Mouse (Mus musculus) WW6 (cell line): ENCODE measurements around the gene Nkx2-2.
"Not testable (repeated sequence)": the region's sequence is repeated elsewhere in the genome, so short reads cannot be mapped to it uniquely, and the experiment has no call there.

ENCODE experiments used
- DNase-seq: peaks from one replicate; pipeline ENCODE4 v3.0.0-alpha.2; 2013; ENCODE audit warnings: low read depth, low spot score

Gene Nkx2-2

DNA sequence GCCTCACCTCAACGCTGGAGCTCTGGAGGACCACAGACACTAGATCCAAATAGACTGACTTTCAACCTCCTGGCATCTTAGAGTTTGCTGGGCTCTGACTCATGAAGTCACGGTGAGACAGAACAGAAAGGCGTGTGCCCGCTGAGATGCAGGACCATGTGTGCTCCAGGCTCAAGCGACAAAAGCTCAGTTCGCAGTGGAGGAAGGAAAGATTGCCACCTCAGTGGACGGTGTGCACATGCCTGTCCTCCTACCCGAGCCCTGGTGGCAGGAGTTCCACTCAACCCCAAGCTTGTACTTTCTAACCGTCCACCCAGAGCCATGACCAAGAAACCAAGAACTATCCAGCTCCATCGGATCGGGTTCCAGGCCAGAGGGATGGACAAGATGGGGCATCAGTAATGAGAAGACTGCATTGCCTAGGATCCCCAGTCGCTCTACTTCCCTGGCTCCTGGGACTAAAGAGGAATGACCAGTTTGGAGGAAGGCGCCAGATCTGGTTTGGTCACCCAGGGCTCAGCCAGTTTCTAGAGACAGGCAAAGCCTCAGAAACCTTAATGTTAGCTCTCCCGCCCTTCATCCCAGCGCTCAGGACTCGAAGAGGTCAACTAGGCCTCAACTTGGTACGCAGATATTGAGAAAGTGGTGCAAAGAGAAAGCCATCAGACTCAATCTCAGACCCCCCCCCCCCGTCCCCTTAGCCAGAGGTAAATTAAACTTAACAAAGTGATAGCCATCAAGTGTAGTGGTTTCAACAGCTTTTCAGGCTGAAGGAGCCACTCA lies 11.9 kb downstream of the Nkx2-2 start:
- DNase-seq: no peak

DNA sequence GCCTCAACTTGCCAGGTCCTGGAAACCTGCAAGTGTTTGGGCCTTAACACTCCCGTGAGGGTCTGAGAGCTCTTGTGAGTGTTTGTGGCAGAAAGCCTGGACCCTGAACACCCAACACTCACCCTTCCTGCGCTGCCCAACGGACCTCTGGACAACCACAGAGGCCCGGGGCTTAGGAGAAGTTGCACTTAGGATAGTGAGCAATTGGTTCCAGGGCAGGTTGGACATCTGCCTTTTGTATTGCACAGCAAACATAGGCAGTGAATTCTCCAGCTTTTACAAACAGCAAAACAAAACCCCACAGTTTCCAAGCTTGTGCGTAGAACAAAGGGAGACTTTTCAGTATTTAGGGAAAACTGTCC lies 12.8 kb downstream of the Nkx2-2 start:
- DNase-seq: no peak

DNA sequence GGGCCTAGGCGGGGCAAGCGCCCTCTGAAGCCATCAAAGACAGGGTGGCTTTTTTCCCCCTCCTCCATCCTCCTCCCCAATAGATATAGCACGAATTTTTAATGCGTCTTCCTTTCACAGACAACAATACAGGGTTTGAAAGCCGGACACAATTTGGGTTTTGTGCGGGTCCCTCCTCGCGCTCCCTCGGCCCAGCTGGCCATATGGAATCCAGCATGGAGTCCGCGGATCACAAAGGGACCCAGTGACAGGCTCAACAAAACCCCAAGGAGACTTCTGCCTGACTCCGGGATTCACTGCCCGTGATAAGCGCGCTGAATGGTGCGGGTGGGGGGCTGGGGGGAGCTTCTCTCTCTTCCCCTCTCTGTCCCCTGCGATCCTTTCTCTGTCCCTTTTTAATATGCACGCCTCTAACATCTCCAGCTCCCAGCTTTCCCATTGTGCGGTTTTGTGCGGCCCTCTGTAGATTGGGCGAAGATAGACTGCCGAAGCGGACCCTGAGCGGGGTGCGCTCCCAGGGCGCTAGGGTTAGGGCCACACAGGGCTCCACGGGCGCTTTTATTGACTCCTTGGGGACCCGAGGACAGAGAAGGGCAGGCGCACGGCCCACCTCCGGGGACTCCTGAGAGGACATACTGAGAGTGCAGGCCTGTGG lies 13.3 kb downstream of the Nkx2-2 start:
- DNase-seq: no peak

GRCm38 (mm10) chr2:147178091-147179059 lies 15.7 kb downstream of the Nkx2-2 start:
- DNase-seq: no peak

- no peak for DNase-seq
Observed at GRCm38 (mm10) chr2:147177672-147178071, 16.4 kb downstream of the Nkx2-2 start.

DNA sequence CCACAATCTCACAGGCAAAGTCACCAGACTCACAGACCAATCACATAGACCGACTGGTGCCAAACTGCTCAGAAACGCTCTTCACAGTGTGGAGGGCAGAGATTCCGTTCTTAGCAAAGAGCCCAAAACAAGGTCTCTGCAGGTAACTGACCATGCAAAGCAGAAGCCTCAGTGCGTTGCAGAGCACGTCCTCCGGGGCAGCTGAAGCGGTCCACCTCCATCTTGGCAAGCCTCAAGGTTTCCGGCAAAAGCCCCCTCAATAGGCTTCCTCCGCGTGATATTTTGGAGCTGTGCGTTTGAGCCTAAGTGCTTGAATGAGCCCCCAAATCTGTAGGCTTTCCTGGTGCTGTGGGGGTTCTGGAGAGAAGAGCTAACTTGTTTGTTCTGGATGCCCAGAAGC lies 18.7 kb downstream of the Nkx2-2 start:
- no peak for DNase-seq

- DNase-seq: no peak
Observed at GRCm38 (mm10) chr2:147173751-147174150, 20.3 kb downstream of the Nkx2-2 start.

GRCm38 (mm10) chr2:147170538-147170937 lies 23.5 kb downstream of the Nkx2-2 start:
- not testable (repeated sequence) for DNase-seq

DNA sequence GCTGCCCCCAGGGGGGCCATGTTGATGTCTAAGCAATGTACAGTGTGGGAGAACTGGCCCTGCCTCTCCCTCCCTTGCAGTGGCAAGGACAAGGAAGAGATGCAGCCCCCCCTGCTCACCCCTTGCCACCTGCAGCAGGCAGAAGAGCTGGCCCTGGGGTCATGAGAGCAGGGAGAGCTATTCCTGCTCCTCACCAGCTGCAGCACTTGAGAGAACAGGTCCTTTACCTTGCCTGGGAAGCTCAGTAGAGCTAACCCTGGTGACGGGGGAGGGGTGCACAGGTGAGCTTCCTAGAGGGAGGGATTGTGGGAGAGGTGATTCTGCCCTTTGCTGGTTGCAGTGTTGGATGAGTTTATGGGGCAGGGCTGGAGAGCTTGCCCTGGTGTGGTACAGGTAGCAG lies 28.2 kb downstream of the Nkx2-2 start:
- DNase-seq: no peak

DNA sequence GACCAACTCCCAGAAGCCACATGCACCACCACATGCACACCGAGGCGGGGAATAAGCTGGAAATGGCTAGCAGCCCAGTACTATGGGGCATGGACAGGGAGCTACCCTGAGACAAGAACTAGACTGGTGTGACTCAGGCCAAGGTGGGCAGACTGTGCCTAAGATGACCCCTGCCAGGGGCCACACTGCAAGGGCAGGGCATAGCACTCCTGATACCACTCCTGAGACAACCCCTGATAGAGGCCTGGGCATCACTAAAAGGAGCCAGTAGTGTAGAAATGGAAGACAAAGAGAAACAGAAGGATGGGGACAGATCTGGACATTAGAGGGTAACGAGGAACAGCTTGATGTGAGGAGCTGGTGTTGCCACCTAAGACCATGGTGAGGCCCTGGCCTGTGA lies 28.7 kb downstream of the Nkx2-2 start:
- DNase-seq: no peak

- no peak for DNase-seq
Observed at GRCm38 (mm10) chr2:147152543-147152942, 41.5 kb downstream of the Nkx2-2 start.
